Mouse (Mus musculus) midbrain, embryonic 10.5 days (tissue): ENCODE data around the gene St6galnac5. TPM values are rescaled to one million over a fixed set of nuclear protein-coding genes. Genes with fewer than 3 reads are reported as not detected.

Source experiments
- DNase-seq: peaks from one replicate; pipeline ENCODE4 v3.0.0-alpha.2; 2017; ENCODE audit warnings: low spot score
- H3K27ac ChIP-seq: fragments of 300-500 bp; sonication (generic); replicated peaks from 2 replicates; pipeline ENCODE4 v1.5.1; 2016; ENCODE audit warnings: mild to moderate bottlenecking
- H3K27me3 ChIP-seq: fragments of 300-500 bp; sonication (generic); 2 replicates; pipeline ENCODE4 v1.6.1; 2016; ENCODE audit warnings: low read depth, mild to moderate bottlenecking; ENCODE audit not compliant: poor library complexity, severe bottlenecking
- H3K36me3 ChIP-seq: fragments of 300-500 bp; sonication (generic); 2 replicates; pipeline ENCODE4 v1.6.1; 2016; ENCODE audit warnings: mild to moderate bottlenecking, moderate library complexity
- H3K4me1 ChIP-seq: fragments of 300-500 bp; sonication (generic); 2 replicates; pipeline ENCODE4 v1.6.1; 2016
- H3K4me3 ChIP-seq: fragments of 300-500 bp; sonication (generic); 2 replicates; pipeline ENCODE4 v1.5.1; 2016; ENCODE audit warnings: mild to moderate bottlenecking, moderate library complexity
- H3K9me3 ChIP-seq: fragments of 300-500 bp; sonication (generic); replicated peaks from 2 replicates; pipeline ENCODE4 v1.6.1; 2016; ENCODE audit warnings: mild to moderate bottlenecking
- WGBS: fragments of 180-500 bp; shearing (Covaris S2); methylation state at CpG from one replicate; pipeline ENCODE4 v1.1.7; 2016; 5-methylcytosine and 5-hydroxymethylcytosine counted together
- polyA plus RNA-seq: library from polyadenylated mRNA; unstranded; fragments of >200 nt; fragmentation: Nextera tagmentation; extraction: Ambion mirVana; gene quantifications from 2 replicates; pipeline ENCODE4 v1.2.1, GENCODE M21; 2016

The St6galnac5 gene
- polyA plus RNA-seq, 1 experiment from 2014 or later = 1.5 TPM

GRCm38 (mm10) chr3:152925364-152925763 is 56.7 kb downstream of the St6galnac5 start:
- Histone ChIP-seq H3K4me1 (peaks cover 9% of the 10 kb centered on the region; the same call in 1 of the 2 replicates), H3K27me3 (no peaks in the 10 kb centered on the region), H3K9me3 (no peaks in the 10 kb centered on the region), H3K36me3 (no peaks in the 10 kb centered on the region), H3K4me3 (no peak overlapping the region), H3K27ac (no peak overlapping the region)
- DNase-seq = no peak
- WGBS = 90% methylated on average over 8 of the region's 8 CpGs

- no peaks in the 10 kb centered on the region for H3K27me3 ChIP-seq
- no peak overlapping the region for H3K4me3 ChIP-seq
- no peak for DNase-seq
- 85% methylated on average over 15 of the region's 15 CpGs for WGBS
- no peaks in the 10 kb centered on the region for H3K9me3 ChIP-seq
- no peak overlapping the region for H3K27ac ChIP-seq
- no peaks in the 10 kb centered on the region for H3K36me3 ChIP-seq
- H3K4me1 ChIP-seq = peaks cover 8% of the 10 kb centered on the region; the same call in 1 of the 2 replicates
Measured at GRCm38 (mm10) chr3:152923530-152923929, 58.5 kb downstream of the St6galnac5 start.

GRCm38 (mm10) chr3:152920365-152920764 is 61.7 kb downstream of the St6galnac5 start:
- no peaks in the 10 kb centered on the region for H3K36me3 ChIP-seq
- no peaks in the 10 kb centered on the region for H3K27me3 ChIP-seq
- no peak overlapping the region for H3K27ac ChIP-seq
- WGBS = 85% methylated on average over 3 of the region's 3 CpGs
- no peaks in the 10 kb centered on the region for H3K4me1 ChIP-seq
- no peak overlapping the region for H3K4me3 ChIP-seq
- no peak for DNase-seq
- H3K9me3 ChIP-seq = no peaks in the 10 kb centered on the region

- DNase-seq = no peak
- no peaks in the 10 kb centered on the region for H3K4me1 ChIP-seq
- no peak overlapping the region for H3K4me3 ChIP-seq
- H3K27me3 ChIP-seq = no peaks in the 10 kb centered on the region
- H3K27ac ChIP-seq = no peak overlapping the region
- no peaks in the 10 kb centered on the region for H3K36me3 ChIP-seq
- H3K9me3 ChIP-seq = no peaks in the 10 kb centered on the region
- 80% methylated on average over 10 of the region's 10 CpGs for WGBS
Measured at GRCm38 (mm10) chr3:152919101-152919500, 62.9 kb downstream of the St6galnac5 start.

GRCm38 (mm10) chr3:152917579-152917978 is 64.5 kb downstream of the St6galnac5 start:
- H3K36me3 ChIP-seq = no peaks in the 10 kb centered on the region

GRCm38 (mm10) chr3:152914376-152914775 is 67.7 kb downstream of the St6galnac5 start:
- no peak for DNase-seq
- 87% methylated on average over 6 of the region's 6 CpGs for WGBS

More at GRCm38 (mm10) chr3:152917579-152917978, 64.5 kb downstream of the St6galnac5 start:
- DNase-seq = no peak
- no peaks in the 10 kb centered on the region for H3K9me3 ChIP-seq
- 87% methylated on average over 8 of the region's 8 CpGs for WGBS
- no peak overlapping the region for H3K4me3 ChIP-seq
- H3K4me1 ChIP-seq = no peaks in the 10 kb centered on the region
- H3K27me3 ChIP-seq = no peaks in the 10 kb centered on the region
- no peak overlapping the region for H3K27ac ChIP-seq

GRCm38 (mm10) chr3:152913625-152914024 is 68.4 kb downstream of the St6galnac5 start:
- Histone ChIP-seq H3K4me1 (0 out of 2 replicates have a peak, but pooled peaks cover 5% of the 10 kb centered on the region), H3K27me3 (no peaks in the 10 kb centered on the region), H3K36me3 (no peaks in the 10 kb centered on the region), H3K4me3 (no peak overlapping the region), H3K9me3 (no peaks in the 10 kb centered on the region), H3K27ac (no peak overlapping the region)
- DNase-seq = no peak
- 87% methylated on average over 3 of the region's 3 CpGs for WGBS

More at GRCm38 (mm10) chr3:152914376-152914775, 67.7 kb downstream of the St6galnac5 start:
- Histone ChIP-seq H3K4me1 (0 out of 2 replicates have a peak, but pooled peaks cover 5% of the 10 kb centered on the region), H3K9me3 (no peaks in the 10 kb centered on the region), H3K36me3 (no peaks in the 10 kb centered on the region), H3K4me3 (no peak overlapping the region), H3K27ac (no peak overlapping the region), H3K27me3 (no peaks in the 10 kb centered on the region)

GRCm38 (mm10) chr3:152913150-152913549 is 68.9 kb downstream of the St6galnac5 start:
- DNase-seq = no peak
- WGBS = 95% methylated on average over 10 of the region's 10 CpGs
- H3K36me3 ChIP-seq = no peaks in the 10 kb centered on the region

GRCm38 (mm10) chr3:152912216-152913101 is 69.6 kb downstream of the St6galnac5 start:
- no peak for DNase-seq
- Histone ChIP-seq H3K4me1 (0 out of 2 replicates have a peak, but pooled peaks cover 5% of the 10 kb centered on the region), H3K9me3 (no peaks in the 10 kb centered on the region), H3K27me3 (no peaks in the 10 kb centered on the region), H3K36me3 (no peaks in the 10 kb centered on the region), H3K27ac (no peak overlapping the region), H3K4me3 (no peak overlapping the region)
- 87% methylated on average over 23 of the region's 23 CpGs for WGBS

More at GRCm38 (mm10) chr3:152913150-152913549, 68.9 kb downstream of the St6galnac5 start:
- Histone ChIP-seq H3K4me3 (no peak overlapping the region), H3K27me3 (no peaks in the 10 kb centered on the region), H3K4me1 (0 out of 2 replicates have a peak, but pooled peaks cover 5% of the 10 kb centered on the region), H3K9me3 (no peaks in the 10 kb centered on the region), H3K27ac (no peak overlapping the region)

- no peak for DNase-seq
Measured at GRCm38 (mm10) chr3:152911578-152911977, 70.5 kb downstream of the St6galnac5 start.

GRCm38 (mm10) chr3:152907683-152908082 is 74.4 kb downstream of the St6galnac5 start:
- Histone ChIP-seq H3K36me3 (no peaks in the 10 kb centered on the region), H3K4me3 (no peak overlapping the region), H3K4me1 (peaks cover 5% of the 10 kb centered on the region; the same call in 1 of the 2 replicates), H3K27ac (no peak overlapping the region), H3K9me3 (no peaks in the 10 kb centered on the region), H3K27me3 (no peaks in the 10 kb centered on the region)
- DNase-seq = no peak
- 85% methylated on average over 5 of the region's 5 CpGs for WGBS

More at GRCm38 (mm10) chr3:152911578-152911977, 70.5 kb downstream of the St6galnac5 start:
- WGBS = 88% methylated on average over 4 of the region's 4 CpGs
- H3K4me1 ChIP-seq = 0 out of 2 replicates have a peak, but pooled peaks cover 5% of the 10 kb centered on the region
- H3K4me3 ChIP-seq = no peak overlapping the region
- no peaks in the 10 kb centered on the region for H3K27me3 ChIP-seq
- no peaks in the 10 kb centered on the region for H3K36me3 ChIP-seq
- H3K27ac ChIP-seq = no peak overlapping the region
- H3K9me3 ChIP-seq = no peaks in the 10 kb centered on the region

- peaks cover 5% of the 10 kb centered on the region; the same call in 1 of the 2 replicates for H3K4me1 ChIP-seq
- 82% methylated on average over 5 of the region's 5 CpGs for WGBS
- no peaks in the 10 kb centered on the region for H3K9me3 ChIP-seq
- no peak overlapping the region for H3K4me3 ChIP-seq
- no peak for DNase-seq
- no peaks in the 10 kb centered on the region for H3K27me3 ChIP-seq
- no peaks in the 10 kb centered on the region for H3K36me3 ChIP-seq
- H3K27ac ChIP-seq = no peak overlapping the region
Measured at GRCm38 (mm10) chr3:152907087-152907486, 75.0 kb downstream of the St6galnac5 start.

- DNase-seq = no peak
- Histone ChIP-seq H3K4me3 (no peak overlapping the region), H3K9me3 (no peaks in the 10 kb centered on the region), H3K4me1 (peaks cover 5% of the 10 kb centered on the region; the same call in 1 of the 2 replicates), H3K27me3 (no peaks in the 10 kb centered on the region), H3K27ac (no peak overlapping the region), H3K36me3 (no peaks in the 10 kb centered on the region)
- 83% methylated on average over 10 of the region's 10 CpGs for WGBS
Measured at GRCm38 (mm10) chr3:152905800-152906199, 76.2 kb downstream of the St6galnac5 start.
